Mouse (Mus musculus): ENCODE measurements around the gene Itpkc. TPM values are rescaled to one million over a fixed set of nuclear protein-coding genes. Genes with fewer than 3 reads are reported as not detected.
A peak's percentile ranks its signal among the peaks of the same experiment; 100 is the strongest.

Gene Itpkc
- polyA plus RNA-seq, 1 experiment from 2014 or later, result 5.9 TPM

DNA sequence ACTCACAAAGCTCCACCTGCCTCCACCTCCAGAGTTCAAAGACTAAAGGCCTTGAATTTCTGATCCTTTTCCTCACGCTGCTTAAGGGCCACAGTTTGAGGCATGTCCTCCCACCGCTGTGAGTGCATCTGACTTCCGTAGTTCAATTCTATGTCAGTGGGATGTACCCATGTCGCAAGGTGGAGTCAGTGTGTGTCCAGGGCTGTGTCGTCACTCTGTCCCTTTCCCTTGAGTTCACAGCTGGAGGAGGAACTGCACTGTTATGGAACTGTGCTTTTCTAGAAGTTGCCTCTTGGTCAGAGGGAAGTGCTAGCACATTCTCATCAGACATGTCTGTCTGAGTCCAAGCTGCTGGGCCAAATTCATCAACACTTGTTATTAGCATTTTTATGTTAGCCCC is 10.1 kb upstream of the Itpkc start:
- Histone ChIP-seq H3K4me2 (no peak overlapping the region), H3K4me1 (ENCODE audit: insufficient read depth) (no peaks in the 10 kb centered on the region), H3K27ac (ENCODE audit: low read depth) (no peak overlapping the region), H3K4me3 (ENCODE audit: low read depth, low read length) (no peak overlapping the region), H3K9me3 (ENCODE audit: low read depth, low read length) (no peaks in the 10 kb centered on the region), H3K36me3 (ENCODE audit: insufficient read depth) (peaks cover 17% of the 10 kb centered on the region), H3K9ac (no peak overlapping the region), H3K27me3 (ENCODE audit: insufficient read depth, low read length) (no peaks in the 10 kb centered on the region)
- DNase-seq, result no peak
- no peak for ATAC-seq (ENCODE audit: insufficient read depth)
- TF ChIP-seq CTCF (IDR thresholded peaks at IDR 0.05; ENCODE audit: low read depth), result no peak
- 89% methylated on average over 5 of the region's 5 CpGs for WGBS

DNA sequence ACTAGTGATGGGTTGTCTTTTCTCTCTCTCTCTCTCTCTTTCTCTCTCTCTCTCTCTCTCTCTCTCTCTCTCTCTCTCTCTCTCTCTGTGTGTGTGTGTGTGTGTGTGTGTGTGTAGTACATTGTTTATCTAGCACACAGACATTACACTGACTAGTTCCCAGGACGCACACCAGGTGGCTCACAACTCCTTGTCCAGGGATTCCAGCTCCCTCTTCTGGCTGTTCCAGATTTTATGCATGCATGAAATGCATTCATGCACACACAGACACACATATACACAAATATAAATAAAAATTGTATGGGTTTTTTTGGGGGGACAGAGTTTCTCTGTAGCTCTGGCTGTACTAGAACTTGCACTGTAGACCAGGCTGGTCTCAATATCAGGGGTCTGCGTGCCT is 9.1 kb upstream of the Itpkc start:
- DNase-seq, result no peak

DNA sequence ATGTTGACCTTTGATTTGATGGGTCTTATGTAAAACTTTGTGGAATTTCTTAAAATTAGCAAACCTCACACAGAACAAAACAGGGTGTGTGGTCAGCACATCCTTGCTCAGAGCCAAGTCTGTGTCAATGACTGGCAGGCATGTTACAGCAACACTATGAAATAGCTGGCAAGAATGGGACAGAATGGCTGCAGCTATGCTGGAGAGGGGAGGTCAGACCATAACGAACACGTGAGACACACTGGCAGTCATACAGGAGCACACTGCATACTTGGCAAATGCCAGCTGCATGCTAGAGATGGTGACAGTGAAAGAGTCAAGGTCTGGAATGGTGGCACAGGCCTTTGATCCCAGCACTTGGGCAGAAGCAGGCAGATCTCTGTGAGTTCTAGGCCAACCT is 7.3 kb upstream of the Itpkc start:
- DNase-seq, result no peak
- 79% methylated on average over 2 of the region's 2 CpGs for WGBS
- no peak for TF ChIP-seq CTCF (IDR thresholded peaks at IDR 0.05; ENCODE audit: low read depth)
- Histone ChIP-seq H3K27ac (ENCODE audit: low read depth) (no peak overlapping the region), H3K27me3 (ENCODE audit: insufficient read depth, low read length) (no peaks in the 10 kb centered on the region), H3K4me1 (ENCODE audit: insufficient read depth) (no peaks in the 10 kb centered on the region), H3K4me2 (no peak overlapping the region), H3K9ac (no peak overlapping the region), H3K9me3 (ENCODE audit: low read depth, low read length) (no peaks in the 10 kb centered on the region), H3K36me3 (ENCODE audit: insufficient read depth) (peaks cover 3% of the 10 kb centered on the region; the same call in 1 of the 2 replicates), H3K4me3 (ENCODE audit: low read depth, low read length) (no peak overlapping the region)
- no peak for ATAC-seq (ENCODE audit: insufficient read depth)

More for the DNA sequence above, 9.1 kb upstream of the Itpkc start:
- H3K9ac ChIP-seq, result no peak overlapping the region
- peaks cover 12% of the 10 kb centered on the region for H3K36me3 ChIP-seq (ENCODE audit: insufficient read depth)
- H3K27me3 ChIP-seq (ENCODE audit: insufficient read depth, low read length), result no peaks in the 10 kb centered on the region
- ATAC-seq (ENCODE audit: insufficient read depth), result no peak
- no peak overlapping the region for H3K4me3 ChIP-seq (ENCODE audit: low read depth, low read length)
- H3K4me2 ChIP-seq, result no peak overlapping the region
- TF ChIP-seq CTCF (IDR thresholded peaks at IDR 0.05; ENCODE audit: low read depth), result peak; percentile 44
- H3K4me1 ChIP-seq (ENCODE audit: insufficient read depth), result no peaks in the 10 kb centered on the region
- H3K27ac ChIP-seq (ENCODE audit: low read depth), result no peak overlapping the region
- 78% methylated on average over 2 of the region's 2 CpGs for WGBS
- no peaks in the 10 kb centered on the region for H3K9me3 ChIP-seq (ENCODE audit: low read depth, low read length)

DNA sequence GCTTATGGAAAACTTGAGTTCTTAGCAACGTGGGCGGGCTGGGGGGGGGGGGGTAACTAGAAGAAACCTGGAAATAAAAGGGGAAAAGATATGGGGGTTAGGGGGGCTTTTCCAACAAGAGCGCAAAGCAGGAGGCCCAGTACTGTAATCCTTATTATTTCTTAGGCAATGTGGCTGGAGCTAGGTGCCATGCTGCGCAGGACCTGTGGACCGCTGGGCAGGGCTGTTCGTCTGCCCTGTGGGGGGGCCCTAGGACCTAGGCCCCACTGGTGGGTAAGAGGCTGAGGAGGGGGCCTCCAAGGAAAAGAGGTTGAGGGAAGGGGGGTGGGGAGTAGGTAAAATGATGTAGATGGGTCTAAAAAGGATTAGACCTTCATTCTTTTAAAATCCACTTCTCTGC is 4.8 kb upstream of the Itpkc start:
- H3K4me3 ChIP-seq (ENCODE audit: low read depth, low read length), result peak overlapping the region; percentile 51
- 0 out of 2 replicates have a peak, but pooled peaks cover 3% of the 10 kb centered on the region for H3K36me3 ChIP-seq (ENCODE audit: insufficient read depth)
- peak overlapping the region; percentile 58 for H3K9ac ChIP-seq
- DNase-seq, result no peak
- peak overlapping the region; percentile 82 for H3K27ac ChIP-seq (ENCODE audit: low read depth)
- H3K4me2 ChIP-seq, result peak overlapping the region; percentile 81
- peak; percentile 36; the same call in 1 of the 2 replicates for ATAC-seq (ENCODE audit: insufficient read depth)
- H3K9me3 ChIP-seq (ENCODE audit: low read depth, low read length), result no peaks in the 10 kb centered on the region
- no peaks in the 10 kb centered on the region for H3K27me3 ChIP-seq (ENCODE audit: insufficient read depth, low read length)
- 0% methylated on average over 6 of the region's 6 CpGs for WGBS
- no peaks in the 10 kb centered on the region for H3K4me1 ChIP-seq (ENCODE audit: insufficient read depth)
- TF ChIP-seq CTCF (IDR thresholded peaks at IDR 0.05; ENCODE audit: low read depth), result no peak

DNA sequence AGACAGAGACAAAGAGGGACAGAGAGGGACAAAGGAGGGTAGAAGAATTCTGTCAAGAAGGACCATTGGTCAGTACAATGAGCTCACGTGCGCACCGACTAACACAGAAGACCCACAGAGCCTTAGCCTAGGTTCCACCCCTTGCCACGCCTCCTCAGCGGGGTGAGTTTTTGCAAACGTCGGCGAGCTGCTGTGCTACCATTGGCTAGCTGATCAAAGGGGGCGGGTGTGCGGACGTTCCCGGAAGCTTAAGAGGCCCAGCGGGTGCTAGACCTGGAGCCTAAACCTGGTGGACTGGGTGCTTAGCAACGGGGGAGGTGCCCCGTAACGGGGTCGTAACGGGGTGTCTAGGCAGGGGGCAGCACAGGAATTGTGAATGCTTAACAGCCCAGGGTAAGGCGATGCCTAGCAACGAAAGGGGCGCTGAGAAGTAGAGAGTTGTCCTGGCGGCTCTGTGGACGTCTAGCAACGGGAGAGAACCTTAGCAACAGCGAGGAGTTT is 4.4 kb upstream of the Itpkc start, which contains the start of gene Coq8b:
TSS of gene Coq8b (plus strand) at position 243 of the 501 bp plus-strand sequence.
- peak; percentile 90 for ATAC-seq (ENCODE audit: insufficient read depth)
- peak within 1 kb of the TSS; percentile 82 for H3K27ac ChIP-seq (ENCODE audit: low read depth)
- H3K4me3 ChIP-seq (ENCODE audit: low read depth, low read length), result peak within 1 kb of the TSS; percentile 51
- no peaks in the 10 kb centered on the region for H3K9me3 ChIP-seq (ENCODE audit: low read depth, low read length)
- no peaks in the 10 kb centered on the region for H3K36me3 ChIP-seq (ENCODE audit: insufficient read depth)
- no peaks in the 10 kb centered on the region for H3K27me3 ChIP-seq (ENCODE audit: insufficient read depth, low read length)
- peak; percentile 51 for TF ChIP-seq CTCF (IDR thresholded peaks at IDR 0.05; ENCODE audit: low read depth)
- H3K9ac ChIP-seq, result peak within 1 kb of the TSS; percentile 58
- H3K4me1 ChIP-seq (ENCODE audit: insufficient read depth), result no peaks in the 10 kb centered on the region
- WGBS, result under 1% methylated on average over 25 of the region's 25 CpGs
- H3K4me2 ChIP-seq, result peak within 1 kb of the TSS; percentile 81
- peak; percentile 98 for DNase-seq

DNA sequence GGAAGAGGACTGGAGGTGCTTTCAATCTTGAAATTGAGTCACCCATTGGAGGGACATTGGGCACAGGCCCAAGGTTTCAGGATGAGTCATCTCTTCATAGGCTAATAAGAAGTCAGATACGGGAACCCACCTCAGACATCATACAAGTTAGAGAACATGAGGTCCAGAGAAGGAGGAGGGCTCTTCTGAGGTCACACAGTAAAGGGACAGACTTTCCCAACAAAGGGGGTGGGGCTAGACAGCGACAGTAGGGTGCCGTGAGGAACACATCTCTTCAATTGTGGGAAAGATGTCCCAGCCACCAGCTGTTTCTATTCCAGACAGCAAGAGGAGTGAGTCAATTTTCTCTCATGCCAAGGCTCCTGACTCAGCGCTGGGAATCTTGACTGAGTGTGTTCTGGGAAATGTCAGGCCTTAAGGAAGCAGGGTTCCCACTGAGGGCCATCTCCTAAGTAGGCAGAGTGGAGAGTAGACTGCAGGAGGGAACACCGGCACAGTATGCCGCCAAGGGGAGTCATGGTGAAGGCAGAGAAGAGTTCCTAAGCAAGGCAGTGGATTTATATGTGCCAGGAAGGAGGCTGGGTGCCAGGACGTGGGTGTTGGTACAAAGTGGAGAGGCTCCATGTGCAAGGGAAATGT is 3.4 kb upstream of the Itpkc start:
- ATAC-seq (ENCODE audit: insufficient read depth) (no peak), DNase-seq (no peak)
- peaks cover 3% of the 10 kb centered on the region; the same call in 1 of the 2 replicates for H3K4me1 ChIP-seq (ENCODE audit: insufficient read depth)
- H3K9ac ChIP-seq, result no peak overlapping the region
- TF ChIP-seq CTCF (IDR thresholded peaks at IDR 0.05; ENCODE audit: low read depth), result no peak
- WGBS, result 72% methylated on average over 7 of the region's 7 CpGs
- no peaks in the 10 kb centered on the region for H3K36me3 ChIP-seq (ENCODE audit: insufficient read depth)
- no peak overlapping the region for H3K4me3 ChIP-seq (ENCODE audit: low read depth, low read length)
- no peak overlapping the region for H3K4me2 ChIP-seq
- H3K27me3 ChIP-seq (ENCODE audit: insufficient read depth, low read length), result no peaks in the 10 kb centered on the region
- no peaks in the 10 kb centered on the region for H3K9me3 ChIP-seq (ENCODE audit: low read depth, low read length)
- no peak overlapping the region for H3K27ac ChIP-seq (ENCODE audit: low read depth)

DNA sequence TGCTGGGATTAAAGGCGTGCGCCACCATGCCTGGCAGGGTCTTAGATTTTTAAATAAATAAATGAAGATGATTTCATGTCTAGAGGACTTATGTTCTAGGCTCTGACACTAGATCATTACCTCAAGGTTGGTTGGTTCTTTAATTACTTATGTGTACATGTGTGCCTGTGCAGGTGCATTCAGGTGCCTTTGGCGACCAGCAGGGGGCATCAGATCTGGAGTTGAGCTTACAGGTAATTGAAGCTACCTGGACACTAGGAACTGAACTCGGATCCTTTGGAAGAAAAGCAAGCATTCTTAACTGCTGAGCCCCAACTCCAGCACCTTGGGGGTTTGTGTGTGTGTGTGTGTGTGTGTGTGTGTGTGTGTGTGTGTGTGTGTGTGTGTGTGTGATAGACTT is 2.3 kb upstream of the Itpkc start:
- H3K9ac ChIP-seq, result no peak overlapping the region
- no peaks in the 10 kb centered on the region for H3K9me3 ChIP-seq (ENCODE audit: low read depth, low read length)
- peaks cover 7% of the 10 kb centered on the region; the same call in 1 of the 2 replicates for H3K4me1 ChIP-seq (ENCODE audit: insufficient read depth)
- ATAC-seq (ENCODE audit: insufficient read depth), result no peak
- no peaks in the 10 kb centered on the region for H3K36me3 ChIP-seq (ENCODE audit: insufficient read depth)
- no peak overlapping the region for H3K4me2 ChIP-seq
- H3K27me3 ChIP-seq (ENCODE audit: insufficient read depth, low read length), result no peaks in the 10 kb centered on the region
- DNase-seq, result no peak
- TF ChIP-seq CTCF (IDR thresholded peaks at IDR 0.05; ENCODE audit: low read depth), result peak; percentile 43; the same call in 1 of the 2 replicates
- WGBS, result 80% methylated on average over 4 of the region's 4 CpGs
- no peak overlapping the region for H3K4me3 ChIP-seq (ENCODE audit: low read depth, low read length)
- no peak overlapping the region for H3K27ac ChIP-seq (ENCODE audit: low read depth)

Data from lung, embryonic 14.5 days (tissue).